Mouse (Mus musculus) mouse embryonic stem cell (cell line): Measurements from ENCODE around the gene Pcsk7.

Experiments used
- in situ Hi-C, 2 experiments: fragments of 300-500 bp; cut with MboI; formaldehyde crosslinking; loops; 1 replicate in 1 of 2; 3 replicates in 1 of 2; pipeline ENCODE4 v1.14.3; 2019 to 2020; ENCODE audit warnings: low sequenced_read_pairs in 2 of 2, low pct_unique_long_range_greater_than_20kb in 1 of 2, mixed read lengths in 1 of 2; ENCODE audit not compliant: unreplicated experiment in 1 of 2

The Pcsk7 gene

GRCm38 (mm10) chr9:45935628-45936210 is 29.4 kb downstream of the Pcsk7 start, which contains the start of gene Tagln:
Gene Tagln, minus strand, starts transcription at chr9:45936058.
- in situ Hi-C loops = no loop called here

DNA sequence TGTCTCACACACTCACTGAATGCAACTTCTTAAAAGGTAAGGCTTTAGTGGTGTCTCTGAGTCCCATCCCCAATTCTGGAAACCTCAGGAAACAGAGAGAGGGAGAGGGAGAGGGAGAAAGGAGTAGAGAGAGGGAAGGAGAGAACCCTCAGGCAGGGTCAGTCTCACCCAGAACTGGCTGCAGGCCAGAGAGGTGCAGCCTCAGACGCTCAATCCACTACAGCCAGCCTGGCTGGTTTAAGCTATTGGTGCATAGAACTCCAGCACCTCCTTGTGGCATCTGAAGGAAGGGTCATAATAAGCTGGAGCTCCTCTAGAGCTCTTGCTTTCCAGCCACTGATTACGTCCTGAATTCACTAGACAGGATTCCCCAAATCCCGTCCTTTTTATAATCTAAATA is 30.6 kb downstream of the Pcsk7 start:
- in situ Hi-C loops = no loop called here

DNA sequence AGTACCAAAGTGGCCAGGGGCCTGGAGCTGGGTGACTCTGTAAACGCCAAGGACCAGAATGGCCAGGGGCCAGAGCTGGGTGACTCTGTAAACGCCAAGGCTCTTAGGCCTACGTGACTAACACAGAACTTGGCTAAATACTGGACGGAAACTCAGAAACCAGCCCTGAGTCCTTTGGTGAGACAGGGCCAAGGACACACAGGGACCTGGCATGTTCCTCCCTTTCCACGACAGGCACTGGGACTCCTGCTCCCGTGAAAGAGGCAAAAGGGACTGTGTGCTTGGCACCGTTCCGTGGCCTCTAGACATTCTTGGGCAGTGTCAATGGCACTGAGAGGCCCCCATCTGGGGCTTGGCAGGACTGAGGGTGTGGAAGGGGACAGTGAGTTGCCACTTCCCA is 31.8 kb downstream of the Pcsk7 start:
- in situ Hi-C loops = no loop called here

- in situ Hi-C loops = no loop called here
Observed at GRCm38 (mm10) chr9:45938952-45939637, 32.8 kb downstream of the Pcsk7 start.

DNA sequence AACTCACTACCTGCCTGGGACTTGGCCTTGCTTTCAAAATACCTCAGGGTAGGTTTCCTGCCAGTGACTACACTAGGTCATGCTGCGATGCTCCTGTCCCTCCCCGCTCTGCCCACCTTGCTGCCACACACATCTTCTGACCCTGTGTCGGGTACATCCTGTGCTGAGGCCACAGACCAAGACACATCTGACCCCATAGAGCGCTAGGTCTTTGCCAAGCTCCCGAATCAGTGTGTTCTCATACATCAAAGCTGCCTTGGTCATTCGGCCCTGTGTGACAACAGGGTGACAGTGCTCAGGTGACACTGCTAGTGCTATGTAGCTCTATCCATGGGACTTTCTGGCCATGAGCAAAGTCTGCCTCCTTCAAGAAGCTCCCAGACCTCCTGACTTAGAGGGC is 33.5 kb downstream of the Pcsk7 start:
- in situ Hi-C loops = no loop called here

DNA sequence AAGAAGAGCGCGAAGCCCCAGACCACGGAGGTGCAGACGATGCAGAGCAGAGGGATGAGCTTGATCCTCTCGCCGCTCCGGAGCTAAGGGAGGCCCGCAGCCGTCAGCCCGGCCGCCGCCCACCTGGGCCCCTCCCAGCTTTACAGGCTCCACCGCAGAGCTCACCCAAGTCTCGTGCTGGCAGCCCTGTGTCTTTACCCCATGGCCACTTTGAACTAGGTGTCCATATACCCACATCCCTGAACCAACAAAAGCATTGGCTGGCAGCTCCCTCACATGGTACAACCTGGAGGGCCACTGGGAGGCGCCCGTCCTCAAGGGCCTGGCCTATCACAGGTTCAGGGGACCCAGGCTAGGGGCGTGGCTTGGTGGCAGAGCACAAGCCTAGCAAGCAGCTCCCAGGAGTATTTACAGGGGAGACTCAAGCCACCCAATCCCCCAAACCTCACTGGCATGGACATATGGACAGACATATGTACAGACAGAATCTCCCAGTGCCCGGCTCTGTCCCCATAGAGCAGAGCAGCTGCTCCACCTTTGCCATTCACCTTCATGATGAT is 35.1 kb downstream of the Pcsk7 start:
- in situ Hi-C loops = no loop called here

- in situ Hi-C loops = no loop called here
Observed at GRCm38 (mm10) chr9:45942464-45942863, 36.2 kb downstream of the Pcsk7 start.

- in situ Hi-C loops = no loop called here
Observed at GRCm38 (mm10) chr9:45942916-45943315, 36.6 kb downstream of the Pcsk7 start.

DNA sequence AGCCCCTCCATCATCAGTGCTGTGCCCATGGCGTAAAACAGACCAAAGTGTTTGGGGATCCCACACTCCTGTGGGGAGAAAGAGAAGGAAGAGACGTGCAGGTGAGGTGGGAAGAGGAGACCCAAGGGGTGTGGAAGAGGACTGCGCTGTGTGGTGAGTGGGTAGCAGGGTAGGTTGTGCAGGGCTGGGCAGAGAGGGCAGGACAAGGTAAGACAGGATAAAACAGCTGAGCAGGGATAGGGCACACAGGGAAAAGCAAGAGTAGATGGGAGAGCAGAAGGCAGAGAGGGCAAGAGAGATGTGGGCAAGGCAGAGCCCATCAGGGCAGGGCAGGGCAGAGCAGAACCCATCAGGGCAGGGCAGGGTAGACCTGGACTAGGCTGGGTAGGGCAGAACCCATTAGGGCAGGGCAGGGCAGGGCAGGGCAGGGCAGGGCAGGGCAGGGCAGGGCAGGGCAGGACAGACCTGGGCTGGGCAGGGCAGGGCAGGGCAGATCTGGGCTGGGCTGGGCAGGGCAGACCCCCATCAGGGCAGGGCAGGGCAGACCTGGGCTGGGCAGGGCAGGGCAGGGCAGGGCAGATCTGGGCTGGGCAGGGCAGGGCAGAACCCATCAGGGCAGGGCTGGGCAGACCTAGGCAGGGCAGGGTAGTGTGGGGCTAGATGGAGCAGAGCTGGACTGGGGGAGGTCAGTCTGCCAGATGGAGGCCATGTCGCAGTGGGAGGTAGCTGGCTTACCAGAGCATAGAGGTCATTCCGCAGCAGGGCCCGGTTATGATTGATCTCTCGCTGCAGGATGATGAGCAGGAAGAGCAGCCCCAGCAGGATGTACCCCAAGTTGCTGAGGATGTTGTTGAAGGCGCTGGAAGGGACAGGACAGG is 37.6 kb downstream of the Pcsk7 start:
- in situ Hi-C loops = no loop called here

DNA sequence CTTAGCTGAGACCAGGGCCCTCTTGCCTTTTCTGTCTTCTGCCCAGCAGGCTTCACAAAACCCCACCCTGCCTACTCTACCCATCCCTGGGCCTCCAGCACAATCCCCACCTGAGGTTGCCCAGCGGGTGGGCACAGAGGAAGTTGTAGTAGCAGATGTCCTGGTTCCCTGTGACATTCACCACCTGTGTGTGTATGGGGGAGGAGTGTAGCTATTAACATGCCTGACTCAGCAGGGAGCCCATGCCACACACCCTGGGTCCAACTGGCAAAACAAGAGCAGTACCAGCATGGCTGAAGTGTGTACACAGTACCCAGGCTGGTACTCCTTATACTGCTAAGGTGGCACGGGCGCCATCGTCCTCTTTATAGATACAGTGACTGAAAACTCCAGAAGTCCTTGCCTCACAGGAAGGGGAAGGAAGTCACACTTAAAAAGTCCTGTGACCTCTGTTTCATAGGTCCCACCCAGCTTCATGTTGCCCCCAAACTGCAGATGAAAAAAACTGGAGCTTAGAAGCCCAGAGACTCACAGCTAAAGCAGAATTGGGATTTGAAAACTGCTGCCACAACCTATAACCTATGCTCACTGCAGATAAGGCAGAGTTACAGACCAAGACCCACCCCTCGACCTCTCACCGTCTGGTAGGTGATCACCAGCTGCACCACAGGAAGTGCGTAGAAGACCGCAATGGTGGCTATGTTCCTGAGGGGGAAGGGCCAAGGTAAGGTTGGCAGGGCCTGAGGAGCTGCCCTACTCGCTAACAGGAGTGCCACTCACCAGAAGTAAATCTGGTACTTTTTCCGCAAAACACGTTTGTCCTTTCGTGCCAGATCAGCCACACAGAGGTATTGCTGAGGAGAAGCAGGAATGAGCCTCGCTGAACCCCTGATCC is 38.5 kb downstream of the Pcsk7 start:
- in situ Hi-C loops = no loop called here

- in situ Hi-C loops = no loop called here
Observed at GRCm38 (mm10) chr9:45945721-45946120, 39.4 kb downstream of the Pcsk7 start.

- in situ Hi-C loops = no loop called here
Observed at GRCm38 (mm10) chr9:45946182-45946871, 40.0 kb downstream of the Pcsk7 start.

GRCm38 (mm10) chr9:45946872-45947183 is 40.5 kb downstream of the Pcsk7 start:
- in situ Hi-C loops = no loop called here

- in situ Hi-C loops = no loop called here
Observed at GRCm38 (mm10) chr9:45952057-45952456, 45.8 kb downstream of the Pcsk7 start.

DNA sequence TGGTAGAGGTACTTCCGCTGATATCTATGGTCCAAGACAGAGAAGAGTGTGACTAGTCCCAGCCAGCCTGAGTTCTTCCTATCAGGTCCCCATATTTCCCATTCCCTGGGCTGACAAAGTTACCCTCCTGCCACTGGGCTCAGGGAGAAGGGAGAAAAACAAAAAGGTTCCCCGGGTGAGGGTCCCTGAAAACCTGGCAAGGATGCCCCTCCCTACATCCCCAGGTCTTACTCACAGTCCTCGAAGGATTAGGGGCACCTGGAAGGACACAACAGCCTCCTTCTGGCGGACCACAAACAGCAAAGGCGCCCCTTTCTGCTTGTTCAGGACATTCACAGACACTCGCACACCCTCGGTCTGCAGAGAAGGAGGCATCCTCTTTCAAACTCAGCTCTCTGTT is 46.6 kb downstream of the Pcsk7 start:
- in situ Hi-C loops = no loop called here

GRCm38 (mm10) chr9:45953511-45954293 is 47.4 kb downstream of the Pcsk7 start:
- in situ Hi-C loops = no loop called here
